Mouse (Mus musculus) embryonic facial prominence, embryonic 15.5 days (tissue): Measurements from ENCODE around the gene B3gnt2. TPM values are rescaled to one million over a fixed set of nuclear protein-coding genes. Genes with fewer than 3 reads are reported as not detected.
A peak's percentile ranks its signal among the peaks of the same experiment; 100 is the strongest.

Source experiments
- ATAC-seq: fragments of 200-750 bp; cut with Nextera tagmentation; 2 replicates; pipeline ENCODE4 v1.8.0; 2017; ENCODE audit warnings: low read depth, moderate TSS enrichment; ENCODE audit not compliant: insufficient number of reproducible peaks, low FRiP score, low TSS enrichment
- H3K27ac ChIP-seq: fragments of 300-500 bp; sonication (generic); replicated peaks from 2 replicates; pipeline ENCODE4 v1.5.1; 2015; ENCODE audit warnings: mild to moderate bottlenecking, inconsistent platforms
- H3K27me3 ChIP-seq: fragments of 300-500 bp; sonication (generic); 2 replicates; pipeline ENCODE4 v1.6.1; 2015; ENCODE audit warnings: inconsistent platforms
- H3K36me3 ChIP-seq: fragments of 300-500 bp; sonication (generic); 2 replicates; pipeline ENCODE4 v1.6.1; 2015; ENCODE audit warnings: mild to moderate bottlenecking, inconsistent platforms
- H3K4me1 ChIP-seq: fragments of 300-500 bp; sonication (generic); 2 replicates; pipeline ENCODE4 v1.6.1; 2015; ENCODE audit warnings: inconsistent platforms
- H3K4me2 ChIP-seq: fragments of 300-500 bp; sonication (generic); replicated peaks from 2 replicates; pipeline ENCODE4 v1.6.1; 2015; ENCODE audit warnings: mild to moderate bottlenecking, inconsistent platforms
- H3K4me3 ChIP-seq: fragments of 300-500 bp; sonication (generic); replicated peaks from 2 replicates; pipeline ENCODE4 v1.5.1; 2015; ENCODE audit warnings: mild to moderate bottlenecking, inconsistent platforms
- H3K9ac ChIP-seq: fragments of 300-500 bp; sonication (generic); 2 replicates; pipeline ENCODE4 v1.6.1; 2015; ENCODE audit warnings: inconsistent platforms
- H3K9me3 ChIP-seq: fragments of 300-500 bp; sonication (generic); replicated peaks from 2 replicates; pipeline ENCODE4 v1.6.1; 2016; ENCODE audit warnings: inconsistent platforms
- whole genome bisulfite sequencing: fragments of 180-500 bp; shearing (Covaris S2); methylation state at CpG from one replicate; pipeline ENCODE4 v1.1.7; 2015; 5-methylcytosine and 5-hydroxymethylcytosine counted together
- polyA plus RNA-seq: library from polyadenylated mRNA; unstranded; fragments of >200 nt; fragmentation: Nextera tagmentation; extraction: Ambion mirVana; gene quantifications from 2 replicates; pipeline ENCODE4 v1.2.1, GENCODE M21; 2015

B3gnt2 gene
- polyA plus RNA-seq, 1 experiment from 2014 or later, result 9.1 TPM

DNA sequence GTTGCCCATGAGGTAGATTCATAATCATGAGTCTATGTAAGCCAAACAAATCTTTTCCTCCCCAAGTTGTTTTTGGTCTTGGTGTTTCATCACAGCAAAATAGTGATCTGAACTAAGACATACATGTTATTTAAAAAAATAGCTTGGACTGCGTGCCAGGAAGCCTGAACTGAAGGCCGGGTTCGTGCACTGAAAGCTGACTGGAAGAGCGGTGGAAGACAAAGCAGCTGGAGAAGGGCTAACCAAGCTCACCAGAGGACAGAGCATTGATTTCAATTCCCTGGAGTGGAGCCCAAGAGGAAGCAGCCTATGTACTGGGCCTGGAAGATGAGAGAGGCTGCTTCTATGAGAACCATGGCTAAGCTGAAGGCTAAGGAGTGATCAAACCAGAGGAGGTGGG lies 26.2 kb upstream of the B3gnt2 start:
- H3K4me1 ChIP-seq, result no peaks in the 10 kb centered on the region
- no peaks in the 10 kb centered on the region for H3K9me3 ChIP-seq
- WGBS, result 87% methylated on average over 4 of the region's 4 CpGs
- H3K27me3 ChIP-seq, result no peaks in the 10 kb centered on the region
- H3K36me3 ChIP-seq, result no peaks in the 10 kb centered on the region
- H3K9ac ChIP-seq, result no peak overlapping the region
- no peak overlapping the region for H3K4me3 ChIP-seq
- no peak overlapping the region for H3K4me2 ChIP-seq
- ATAC-seq, result no peak
- no peak overlapping the region for H3K27ac ChIP-seq

DNA sequence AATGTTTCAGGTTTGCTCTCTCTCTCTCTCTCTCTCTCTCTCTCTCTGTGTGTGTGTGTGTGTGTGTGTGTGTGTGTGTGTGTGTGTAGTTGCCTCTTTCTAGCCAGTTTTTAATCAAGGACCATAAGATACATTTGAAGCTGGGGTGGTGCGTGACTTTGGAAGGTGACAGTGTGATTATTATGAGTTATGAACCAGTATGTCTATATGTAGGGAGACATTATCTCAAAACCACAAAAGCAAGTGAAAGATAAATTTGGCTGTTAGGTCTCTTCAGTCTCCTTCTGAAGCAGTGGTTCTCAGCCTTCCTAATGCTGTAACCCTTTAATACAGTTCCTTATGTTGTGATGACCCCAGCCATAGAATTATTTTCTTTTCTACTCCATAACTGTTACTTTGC lies 24.6 kb upstream of the B3gnt2 start:
- no peak for ATAC-seq

DNA sequence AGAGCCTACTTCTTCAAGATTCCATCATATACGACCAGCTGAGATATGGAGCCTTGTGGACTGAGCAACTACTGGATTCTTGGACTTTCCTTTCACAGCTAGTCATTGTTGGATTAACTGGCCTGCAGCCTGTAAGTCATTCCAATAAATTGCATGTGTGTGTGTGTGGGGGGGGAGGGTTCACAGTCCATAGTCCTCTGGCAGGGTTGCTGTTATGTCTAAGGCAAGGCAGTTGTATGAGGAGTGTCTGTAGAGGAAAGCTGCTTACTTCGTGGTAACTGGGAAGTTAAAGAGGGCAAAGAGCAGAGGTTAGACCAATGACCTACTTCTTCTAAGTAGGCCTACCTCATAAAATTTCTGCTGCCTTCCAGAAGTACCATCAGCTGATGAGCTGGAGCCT lies 22.9 kb upstream of the B3gnt2 start:
- no peaks in the 10 kb centered on the region for H3K36me3 ChIP-seq
- H3K27ac ChIP-seq, result no peak overlapping the region
- no peaks in the 10 kb centered on the region for H3K9me3 ChIP-seq
- no peak overlapping the region for H3K9ac ChIP-seq
- H3K4me1 ChIP-seq, result no peaks in the 10 kb centered on the region
- no peak overlapping the region for H3K4me3 ChIP-seq
- no peak for ATAC-seq
- no peaks in the 10 kb centered on the region for H3K27me3 ChIP-seq
- no peak overlapping the region for H3K4me2 ChIP-seq
- 91% methylated on average over 2 of the region's 2 CpGs for WGBS

More for the DNA sequence above, 24.6 kb upstream of the B3gnt2 start:
- H3K27me3 ChIP-seq, result no peaks in the 10 kb centered on the region
- H3K4me1 ChIP-seq, result no peaks in the 10 kb centered on the region
- no peak overlapping the region for H3K9ac ChIP-seq
- H3K36me3 ChIP-seq, result no peaks in the 10 kb centered on the region
- H3K4me2 ChIP-seq, result no peak overlapping the region
- H3K9me3 ChIP-seq, result no peaks in the 10 kb centered on the region
- WGBS, result 96% methylated on average over 1 of the region's 1 CpGs
- no peak overlapping the region for H3K27ac ChIP-seq
- no peak overlapping the region for H3K4me3 ChIP-seq

DNA sequence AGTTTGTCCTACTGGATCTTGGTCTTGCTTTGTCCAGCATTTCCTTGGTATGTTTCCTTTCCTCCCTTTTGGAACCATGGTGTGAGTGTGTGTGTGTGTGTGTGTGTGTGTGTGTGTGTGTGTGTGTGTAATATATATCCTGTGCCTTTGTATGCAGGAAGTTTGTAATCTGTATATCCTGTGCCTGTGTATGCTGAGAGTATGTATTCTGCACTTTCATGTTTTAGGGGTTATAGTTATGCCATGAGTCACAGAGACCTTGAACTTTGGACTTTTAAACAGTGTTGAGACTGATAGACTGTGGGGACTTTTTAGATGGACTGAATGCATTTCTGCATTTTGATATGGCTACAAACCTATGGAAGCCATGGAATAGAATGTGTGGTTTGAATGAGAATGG lies 22.2 kb upstream of the B3gnt2 start:
- no peak for ATAC-seq
- no peaks in the 10 kb centered on the region for H3K36me3 ChIP-seq
- no peak overlapping the region for H3K4me2 ChIP-seq
- H3K4me3 ChIP-seq, result no peak overlapping the region
- H3K4me1 ChIP-seq, result no peaks in the 10 kb centered on the region
- H3K9me3 ChIP-seq, result no peaks in the 10 kb centered on the region
- H3K27me3 ChIP-seq, result no peaks in the 10 kb centered on the region
- H3K27ac ChIP-seq, result no peak overlapping the region
- no peak overlapping the region for H3K9ac ChIP-seq

DNA sequence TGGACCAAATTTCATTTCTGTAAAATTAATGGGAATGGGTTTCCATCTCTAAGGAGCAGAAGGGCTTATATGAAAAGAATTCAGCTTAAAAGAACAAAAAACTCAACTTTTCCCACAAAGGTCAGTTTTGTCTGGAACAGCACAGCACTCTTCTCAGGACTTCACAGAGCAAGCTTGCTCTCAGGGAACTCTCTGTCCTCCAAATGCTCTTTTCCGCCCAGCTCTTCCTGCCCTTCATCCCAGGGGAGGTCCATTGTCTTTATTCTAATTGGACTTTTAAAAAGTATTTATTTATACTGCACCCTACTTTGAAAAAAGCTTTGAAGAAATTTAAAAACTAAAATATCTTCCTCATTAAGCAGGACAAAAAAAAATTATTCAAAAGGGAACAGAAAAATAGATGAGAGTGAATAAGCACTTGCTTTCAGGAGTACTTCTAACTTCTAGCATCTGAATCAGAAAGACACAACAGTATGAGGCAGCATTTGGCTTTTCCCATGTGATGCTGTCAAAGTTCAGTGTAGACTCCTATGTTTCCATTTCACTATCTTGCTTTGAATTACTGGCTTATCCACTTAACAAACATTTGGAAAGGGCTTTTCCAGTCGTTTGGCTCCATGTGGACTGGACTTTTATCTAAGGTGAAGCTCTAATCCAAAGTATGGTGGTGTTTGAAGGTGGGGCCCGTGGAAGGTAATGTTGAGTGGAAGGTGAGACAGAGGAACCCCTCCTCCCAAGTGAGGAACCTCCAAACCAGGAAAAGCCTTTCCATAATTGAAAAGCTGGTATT lies 19.8 kb upstream of the B3gnt2 start:
- 69% methylated on average over 3 of the region's 3 CpGs for WGBS
- H3K36me3 ChIP-seq, result no peaks in the 10 kb centered on the region
- ATAC-seq, result no peak

DNA sequence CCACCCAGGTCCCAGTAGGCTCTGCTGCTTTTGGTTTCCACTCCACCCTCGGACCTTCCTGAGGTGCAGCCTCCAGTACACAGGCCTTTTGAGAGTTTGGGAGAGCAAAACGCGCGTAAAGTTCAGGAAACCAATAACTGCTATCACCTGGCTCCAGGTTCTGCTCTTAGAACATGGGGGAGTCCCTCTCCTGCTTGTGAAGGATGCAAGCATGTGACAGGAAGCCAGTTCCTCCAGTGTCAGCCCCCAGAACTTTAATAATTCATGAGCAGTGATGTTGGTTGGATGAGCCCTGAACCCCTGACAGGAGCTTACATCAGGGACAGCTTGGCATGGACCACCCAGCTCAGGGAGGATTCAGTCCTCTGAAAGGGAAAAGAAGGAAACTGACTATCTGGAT lies 18.9 kb upstream of the B3gnt2 start:
- Histone ChIP-seq H3K27me3 (no peaks in the 10 kb centered on the region), H3K4me1 (0 out of 2 replicates have a peak, but pooled peaks cover 7% of the 10 kb centered on the region), H3K9ac (no peak overlapping the region), H3K9me3 (no peaks in the 10 kb centered on the region), H3K27ac (no peak overlapping the region), H3K4me3 (no peak overlapping the region), H3K4me2 (no peak overlapping the region), H3K36me3 (no peaks in the 10 kb centered on the region)
- WGBS, result 75% methylated on average over 4 of the region's 4 CpGs
- no peak for ATAC-seq

More for the DNA sequence above, 19.8 kb upstream of the B3gnt2 start:
- no peaks in the 10 kb centered on the region for H3K4me1 ChIP-seq
- no peaks in the 10 kb centered on the region for H3K27me3 ChIP-seq
- H3K4me3 ChIP-seq, result no peak overlapping the region
- no peak overlapping the region for H3K27ac ChIP-seq
- no peak overlapping the region for H3K4me2 ChIP-seq
- no peak overlapping the region for H3K9ac ChIP-seq
- H3K9me3 ChIP-seq, result no peaks in the 10 kb centered on the region

DNA sequence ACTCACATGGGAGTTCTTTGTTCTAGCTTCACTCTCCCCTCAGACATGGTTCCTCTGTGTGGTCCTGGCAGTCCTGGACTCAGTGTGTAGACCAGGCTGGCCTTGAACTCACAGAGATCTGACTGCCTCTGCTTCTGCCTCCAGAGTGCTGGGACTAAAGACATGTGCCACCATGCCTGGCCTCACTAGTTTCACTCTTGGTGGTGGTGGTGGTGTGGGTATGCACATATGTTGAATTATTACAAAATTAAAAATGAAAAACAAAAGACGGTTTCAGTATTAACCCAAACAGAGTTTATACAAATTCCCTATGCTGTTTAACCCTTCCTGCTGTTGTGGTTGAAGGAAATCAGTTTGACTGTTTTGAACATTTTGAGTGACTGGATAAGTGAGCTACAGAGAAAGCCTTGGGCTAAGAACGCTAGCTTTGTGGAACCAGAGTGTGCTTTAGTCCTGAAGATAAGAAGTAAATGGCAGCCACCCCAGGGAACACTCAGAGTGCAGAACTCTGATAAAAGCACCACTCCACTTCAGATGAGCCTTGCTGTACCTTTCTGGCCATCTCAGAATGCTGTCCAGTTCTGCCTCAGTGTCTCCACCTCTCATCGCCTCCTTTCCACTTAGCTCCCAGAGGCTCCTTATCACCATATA lies 16.0 kb upstream of the B3gnt2 start:
- 73% methylated on average over 3 of the region's 3 CpGs for WGBS
- Histone ChIP-seq H3K9me3 (no peaks in the 10 kb centered on the region), H3K4me3 (no peak overlapping the region), H3K27ac (no peak overlapping the region), H3K36me3 (no peaks in the 10 kb centered on the region), H3K9ac (no peak overlapping the region), H3K4me2 (no peak overlapping the region), H3K27me3 (no peaks in the 10 kb centered on the region), H3K4me1 (peaks cover 15% of the 10 kb centered on the region; the same call in 1 of the 2 replicates)
- ATAC-seq, result no peak

DNA sequence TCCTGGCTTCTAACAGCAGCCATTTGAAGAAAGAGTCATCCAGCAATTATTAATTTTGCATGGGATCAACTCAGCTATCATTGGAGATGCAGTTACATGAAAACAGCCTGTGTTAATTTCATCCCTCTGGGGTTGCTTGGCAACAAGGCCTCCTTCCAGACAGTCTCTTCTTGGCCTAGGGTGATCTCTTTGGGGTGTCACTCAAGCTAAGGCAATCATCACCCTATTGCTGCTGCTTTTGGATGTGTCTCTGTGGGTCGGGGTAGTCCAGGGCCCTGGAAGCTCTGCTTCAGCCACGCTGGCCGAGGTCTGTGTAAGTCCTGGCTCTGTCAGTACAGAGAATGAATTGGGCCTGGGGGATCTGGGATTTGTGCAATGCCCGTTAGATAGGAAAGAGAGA lies 14.5 kb upstream of the B3gnt2 start:
- H3K27ac ChIP-seq, result peak overlapping the region; percentile 55; the same call in 1 of the 2 replicates
- WGBS, result 46% methylated on average over 4 of the region's 4 CpGs

DNA sequence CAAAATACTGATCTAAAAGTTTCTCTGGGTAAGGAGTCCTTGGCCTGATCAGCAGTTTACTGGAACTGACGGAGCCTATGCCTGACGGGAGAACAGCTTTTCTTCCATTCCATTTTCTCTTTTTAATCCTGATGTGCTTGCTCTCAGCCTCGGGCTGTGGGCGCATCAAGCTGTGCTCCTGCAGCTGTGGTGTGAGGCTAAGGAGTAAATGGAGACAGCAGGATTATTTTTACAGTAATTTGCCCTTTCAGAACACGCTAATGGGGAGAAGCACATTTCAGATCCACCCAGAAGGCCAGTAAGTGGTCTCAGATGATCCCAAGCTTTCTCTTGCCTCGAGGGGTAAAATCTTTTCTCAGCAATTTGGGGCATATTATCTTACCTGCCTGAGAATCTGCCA lies 14.0 kb upstream of the B3gnt2 start:
- ATAC-seq, result no peak
- H3K4me2 ChIP-seq, result no peak overlapping the region
- H3K9me3 ChIP-seq, result no peaks in the 10 kb centered on the region
- no peak overlapping the region for H3K9ac ChIP-seq
- no peaks in the 10 kb centered on the region for H3K36me3 ChIP-seq
- H3K4me3 ChIP-seq, result no peak overlapping the region
- WGBS, result 32% methylated on average over 6 of the region's 6 CpGs
- H3K4me1 ChIP-seq, result peaks cover 15% of the 10 kb centered on the region; the same call in 1 of the 2 replicates
- peak overlapping the region; percentile 55 for H3K27ac ChIP-seq
- H3K27me3 ChIP-seq, result no peaks in the 10 kb centered on the region

More for the DNA sequence above, 14.5 kb upstream of the B3gnt2 start:
- H3K9me3 ChIP-seq, result no peaks in the 10 kb centered on the region
- no peak for ATAC-seq
- no peak overlapping the region for H3K9ac ChIP-seq
- peaks cover 15% of the 10 kb centered on the region; the same call in 1 of the 2 replicates for H3K4me1 ChIP-seq
- no peak overlapping the region for H3K4me3 ChIP-seq
- no peaks in the 10 kb centered on the region for H3K27me3 ChIP-seq
- no peak overlapping the region for H3K4me2 ChIP-seq
- no peaks in the 10 kb centered on the region for H3K36me3 ChIP-seq

DNA sequence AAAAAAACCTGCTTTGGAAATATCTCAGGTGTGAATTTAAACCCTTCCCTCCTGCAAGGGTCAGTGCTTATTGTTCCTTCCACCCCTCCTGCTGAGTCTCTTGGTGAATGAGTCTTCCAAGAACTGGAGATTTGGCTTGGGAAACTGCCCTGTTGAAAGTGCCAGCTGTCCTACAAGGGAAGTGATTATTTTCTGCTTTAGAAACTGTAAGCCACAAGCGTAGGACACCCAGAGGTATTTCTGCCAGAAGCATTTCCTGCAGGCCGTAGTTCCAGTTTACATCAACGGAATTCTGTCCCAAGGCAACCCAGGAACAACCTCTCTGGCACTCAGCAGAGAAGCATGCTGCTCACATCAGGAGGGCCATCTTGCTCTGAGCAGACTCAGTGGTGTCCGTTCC lies 12.6 kb upstream of the B3gnt2 start:
- H3K4me2 ChIP-seq, result no peak overlapping the region
- H3K27ac ChIP-seq, result no peak overlapping the region
- H3K36me3 ChIP-seq, result no peaks in the 10 kb centered on the region
- no peaks in the 10 kb centered on the region for H3K9me3 ChIP-seq
- peaks cover 15% of the 10 kb centered on the region; the same call in 1 of the 2 replicates for H3K4me1 ChIP-seq
- no peak for ATAC-seq
- no peak overlapping the region for H3K9ac ChIP-seq
- no peak overlapping the region for H3K4me3 ChIP-seq
- H3K27me3 ChIP-seq, result no peaks in the 10 kb centered on the region
- WGBS, result 54% methylated on average over 4 of the region's 4 CpGs

DNA sequence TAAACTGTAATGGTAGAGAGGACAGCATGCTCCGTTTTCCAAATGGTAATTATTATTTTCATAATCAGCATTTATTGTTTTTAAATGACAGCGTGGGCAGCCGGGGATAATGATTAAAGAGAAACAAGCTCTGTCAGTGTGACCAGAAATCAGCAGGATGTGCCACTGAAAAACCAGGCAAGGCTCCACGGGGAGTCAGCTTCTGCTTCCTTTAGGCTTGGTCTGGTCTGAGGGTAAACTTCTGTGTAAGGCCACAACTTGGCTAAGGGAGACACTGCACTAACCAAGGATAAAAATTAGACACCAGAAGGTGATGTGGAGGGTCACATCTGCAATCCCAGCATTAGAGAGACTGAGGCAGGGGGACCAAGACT lies 11.5 kb upstream of the B3gnt2 start:
- WGBS, result 51% methylated on average over 4 of the region's 4 CpGs
- no peak for ATAC-seq

More for the DNA sequence above, 11.5 kb upstream of the B3gnt2 start:
- H3K4me1 ChIP-seq, result peaks cover 15% of the 10 kb centered on the region; the same call in 1 of the 2 replicates
- H3K27ac ChIP-seq, result 0 out of 2 replicates have a peak overlapping the region, but pooled peaks have one; percentile 8
- H3K9ac ChIP-seq, result no peak overlapping the region
- no peak overlapping the region for H3K4me2 ChIP-seq
- no peaks in the 10 kb centered on the region for H3K9me3 ChIP-seq
- H3K36me3 ChIP-seq, result no peaks in the 10 kb centered on the region
- no peak overlapping the region for H3K4me3 ChIP-seq
- H3K27me3 ChIP-seq, result no peaks in the 10 kb centered on the region
